Mouse (Mus musculus) bone marrow, adult 2 months (tissue): ENCODE results near the gene Rab19.

Source experiments
- CTCF ChIP-seq: fragments of 200-500 bp; IDR thresholded peaks from 2 replicates; pipeline ENCODE4 v1.5.1; 2011; ENCODE audit warnings: low read length, control low read depth; ENCODE audit not compliant: control insufficient read depth, insufficient read depth
- POLR2A ChIP-seq: fragments of 200-500 bp; IDR thresholded peaks from 2 replicates; pipeline ENCODE4 v1.6.1; 2011; ENCODE audit warnings: low read depth, mild to moderate bottlenecking, control low read depth, low read length, borderline replicate concordance; ENCODE audit not compliant: control insufficient read depth

- TF ChIP-seq CTCF (no peak), POLR2A (no peak)
Observed at GRCm38 (mm10) chr6:39389988-39390387, 9.0 kb downstream of the Rab19 start.
